Mouse (Mus musculus): ENCODE measurements around the gene Cd81. TPM values are rescaled to one million over a fixed set of nuclear protein-coding genes. Genes with fewer than 3 reads are reported as not detected.

The Cd81 gene
- polyA plus RNA-seq, 1 experiment = 380 TPM

DNA sequence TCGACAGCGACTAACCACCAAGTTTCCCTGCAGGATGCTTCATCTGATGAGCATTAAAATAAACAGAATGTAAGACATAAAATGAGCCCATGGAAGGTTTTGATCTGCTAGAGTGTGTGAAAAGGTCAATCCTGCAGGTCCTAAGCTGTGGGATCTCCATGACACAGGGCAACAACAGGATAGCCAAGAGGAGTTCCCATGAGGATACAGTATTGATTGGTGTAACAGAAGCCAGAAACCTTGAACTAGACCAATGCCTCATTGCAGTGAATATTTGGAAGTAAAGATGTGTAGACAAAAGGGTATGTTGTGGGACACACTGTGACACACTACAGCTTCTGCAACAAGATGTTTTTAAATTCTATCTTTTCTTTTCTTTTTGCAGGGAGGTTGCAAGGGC is 18.4 kb upstream of the Cd81 start:
- H3K79me3 ChIP-seq (ENCODE audit: low read depth) = no peaks in the 10 kb centered on the region
- no peak overlapping the region for H3ac ChIP-seq (ENCODE audit: control insufficient read depth, insufficient read length, low read depth)
- H3K27me3 ChIP-seq (ENCODE audit: control insufficient read depth, insufficient read depth, insufficient read length) = no peaks in the 10 kb centered on the region
- TF ChIP-seq USF1 (IDR thresholded peaks at IDR 0.05; ENCODE audit: low read depth) (no peak), MYOG (IDR thresholded peaks at IDR 0.05; ENCODE audit: control insufficient read depth, extremely low read depth, insufficient read length) (no peak), MAX (IDR thresholded peaks at IDR 0.05) (no peak), MYOD1 (IDR thresholded peaks at IDR 0.05; ENCODE audit: control insufficient read depth, insufficient read length, low read depth) (no peak), FOSL1 (IDR thresholded peaks at IDR 0.05; ENCODE audit: insufficient read depth, low read length, poor library complexity, severe bottlenecking) (no peak)
- no peaks in the 10 kb centered on the region for H3K79me2 ChIP-seq (ENCODE audit: control insufficient read depth, insufficient read depth)
- H3K36me3 ChIP-seq (ENCODE audit: control insufficient read depth, insufficient read depth) = no peaks in the 10 kb centered on the region
- H3K4me3 ChIP-seq (ENCODE audit: insufficient read depth, poor library complexity, severe bottlenecking) = no peak overlapping the region

DNA sequence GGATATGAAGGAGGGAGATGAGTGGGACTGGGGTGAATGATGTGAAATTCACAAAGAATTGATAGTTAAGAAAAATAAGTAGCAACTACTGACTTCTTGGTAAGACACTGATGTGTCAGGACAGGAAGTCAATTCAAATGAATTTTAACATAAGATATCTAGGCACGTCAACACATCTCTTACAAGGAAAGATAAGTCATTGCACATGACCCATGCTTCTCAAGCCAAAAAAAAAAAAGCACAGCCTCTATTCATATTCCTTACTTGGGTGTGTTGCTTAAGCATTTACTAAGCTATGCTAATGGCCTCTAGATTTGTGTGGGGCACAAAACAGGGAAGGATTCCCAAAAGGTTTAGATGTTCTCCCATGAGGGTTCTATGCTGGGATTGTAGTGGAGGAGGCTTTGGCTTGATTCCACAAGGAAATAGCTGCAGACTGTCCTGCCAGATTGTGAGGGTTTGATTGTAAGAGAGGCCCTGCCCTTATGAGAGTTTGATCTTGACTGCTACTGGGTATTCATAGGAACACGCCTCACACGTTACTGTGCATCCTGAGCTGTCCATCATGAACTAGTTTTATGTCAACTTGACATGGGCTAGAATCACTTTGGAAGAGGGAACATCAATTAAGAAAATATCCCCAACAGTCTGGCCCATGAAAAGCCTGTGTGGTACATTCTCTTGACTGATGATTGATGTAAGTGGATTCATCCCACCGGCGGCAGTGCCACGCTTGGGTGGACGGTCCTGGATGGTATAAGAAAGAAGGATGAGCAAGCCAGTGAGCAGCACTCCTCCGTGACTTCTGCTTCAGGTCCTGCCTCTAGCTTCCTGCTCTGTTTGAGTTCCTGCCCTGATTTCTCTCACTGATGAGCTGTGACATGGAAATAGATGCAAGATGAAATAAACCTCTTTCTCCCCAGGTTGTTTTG is 17.8 kb upstream of the Cd81 start:
- no peak overlapping the region for H3ac ChIP-seq (ENCODE audit: control insufficient read depth, insufficient read length, low read depth)
- H3K79me3 ChIP-seq (ENCODE audit: low read depth) = no peaks in the 10 kb centered on the region
- no peaks in the 10 kb centered on the region for H3K79me2 ChIP-seq (ENCODE audit: control insufficient read depth, insufficient read depth)
- H3K27me3 ChIP-seq (ENCODE audit: control insufficient read depth, insufficient read depth, insufficient read length) = no peaks in the 10 kb centered on the region
- no peaks in the 10 kb centered on the region for H3K36me3 ChIP-seq (ENCODE audit: control insufficient read depth, insufficient read depth)
- no peak overlapping the region for H3K4me3 ChIP-seq (ENCODE audit: insufficient read depth, poor library complexity, severe bottlenecking)
- TF ChIP-seq FOSL1 (IDR thresholded peaks at IDR 0.05; ENCODE audit: insufficient read depth, low read length, poor library complexity, severe bottlenecking) (no peak), CEBPB (IDR thresholded peaks at IDR 0.05; ENCODE audit: low read depth) (no peak), MYOG (IDR thresholded peaks at IDR 0.05; ENCODE audit: control insufficient read depth, extremely low read depth, insufficient read length) (no peak), CTCF (IDR thresholded peaks at IDR 0.05; ENCODE audit: control insufficient read depth, insufficient read depth, insufficient read length) (no peak), MYOD1 (IDR thresholded peaks at IDR 0.05; ENCODE audit: control insufficient read depth, insufficient read length, low read depth) (no peak), MAX (IDR thresholded peaks at IDR 0.05) (no peak), USF1 (IDR thresholded peaks at IDR 0.05; ENCODE audit: low read depth) (no peak)

DNA sequence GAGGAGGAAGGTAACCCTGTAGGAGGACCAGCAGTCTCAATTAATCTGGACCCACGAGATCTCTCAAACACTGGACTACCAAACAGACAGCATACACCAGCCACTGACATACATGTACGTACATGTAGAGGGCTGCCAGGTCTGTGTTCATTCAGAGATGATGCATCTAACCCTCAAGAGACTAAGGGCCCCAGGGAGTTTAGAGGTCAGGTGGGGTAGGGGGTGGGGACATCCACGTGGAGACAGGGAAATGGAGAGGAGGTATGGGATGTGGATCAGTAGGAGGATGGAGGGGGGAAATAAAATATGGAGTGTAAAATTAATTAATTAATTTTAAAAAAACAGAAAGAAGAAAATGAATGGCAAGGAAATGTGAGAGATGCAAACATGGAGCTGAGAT is 15.8 kb upstream of the Cd81 start:
- Histone ChIP-seq H3K79me2 (ENCODE audit: control insufficient read depth, insufficient read depth) (no peaks in the 10 kb centered on the region), H3K36me3 (ENCODE audit: control insufficient read depth, insufficient read depth) (no peaks in the 10 kb centered on the region), H3ac (ENCODE audit: control insufficient read depth, insufficient read length, low read depth) (no peak overlapping the region), H3K79me3 (ENCODE audit: low read depth) (no peaks in the 10 kb centered on the region), H3K4me3 (ENCODE audit: insufficient read depth, poor library complexity, severe bottlenecking) (no peak overlapping the region), H3K27me3 (ENCODE audit: control insufficient read depth, insufficient read depth, insufficient read length) (no peaks in the 10 kb centered on the region)
- TF ChIP-seq FOSL1 (IDR thresholded peaks at IDR 0.05; ENCODE audit: insufficient read depth, low read length, poor library complexity, severe bottlenecking) (no peak), MYOG (IDR thresholded peaks at IDR 0.05; ENCODE audit: control insufficient read depth, extremely low read depth, insufficient read length) (no peak), MYOD1 (IDR thresholded peaks at IDR 0.05; ENCODE audit: control insufficient read depth, insufficient read length, low read depth) (no peak), MAX (IDR thresholded peaks at IDR 0.05) (no peak), CTCF (IDR thresholded peaks at IDR 0.05; ENCODE audit: control insufficient read depth, insufficient read depth, insufficient read length) (no peak), CEBPB (IDR thresholded peaks at IDR 0.05; ENCODE audit: low read depth) (no peak), USF1 (IDR thresholded peaks at IDR 0.05; ENCODE audit: low read depth) (no peak)

DNA sequence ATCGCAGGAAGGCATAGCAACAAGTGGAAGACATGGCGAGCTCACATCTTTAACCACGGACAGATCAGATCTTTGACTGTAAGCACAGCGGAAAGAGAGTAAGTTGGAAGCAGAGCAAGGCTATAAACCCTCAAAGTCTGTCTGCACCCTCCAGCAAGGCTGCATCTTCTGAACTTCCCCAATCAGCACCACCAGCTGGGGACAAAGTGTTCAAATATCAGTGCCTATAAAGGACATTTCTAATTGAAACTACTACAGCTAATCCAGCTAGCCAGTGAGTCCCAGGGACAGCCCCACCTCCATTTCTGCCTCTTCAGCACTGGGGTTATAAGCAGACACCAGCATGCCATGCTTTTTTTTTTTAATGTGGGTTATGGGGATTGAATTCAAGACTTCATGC is 15.2 kb upstream of the Cd81 start:
- no peaks in the 10 kb centered on the region for H3K27me3 ChIP-seq (ENCODE audit: control insufficient read depth, insufficient read depth, insufficient read length)
- no peak overlapping the region for H3ac ChIP-seq (ENCODE audit: control insufficient read depth, insufficient read length, low read depth)
- no peak for TF ChIP-seq CTCF (IDR thresholded peaks at IDR 0.05; ENCODE audit: control insufficient read depth, insufficient read depth, insufficient read length)
- no peak for TF ChIP-seq MYOD1 (IDR thresholded peaks at IDR 0.05; ENCODE audit: control insufficient read depth, insufficient read length, low read depth)
- TF ChIP-seq FOSL1 (IDR thresholded peaks at IDR 0.05; ENCODE audit: insufficient read depth, low read length, poor library complexity, severe bottlenecking) = no peak
- no peak for TF ChIP-seq MYOG (IDR thresholded peaks at IDR 0.05; ENCODE audit: control insufficient read depth, extremely low read depth, insufficient read length)
- no peak for TF ChIP-seq USF1 (IDR thresholded peaks at IDR 0.05; ENCODE audit: low read depth)
- TF ChIP-seq MAX (IDR thresholded peaks at IDR 0.05) = no peak
- TF ChIP-seq CEBPB (IDR thresholded peaks at IDR 0.05; ENCODE audit: low read depth) = no peak
- H3K79me3 ChIP-seq (ENCODE audit: low read depth) = no peaks in the 10 kb centered on the region
- no peak overlapping the region for H3K4me3 ChIP-seq (ENCODE audit: insufficient read depth, poor library complexity, severe bottlenecking)
- no peaks in the 10 kb centered on the region for H3K36me3 ChIP-seq (ENCODE audit: control insufficient read depth, insufficient read depth)
- H3K79me2 ChIP-seq (ENCODE audit: control insufficient read depth, insufficient read depth) = no peaks in the 10 kb centered on the region

DNA sequence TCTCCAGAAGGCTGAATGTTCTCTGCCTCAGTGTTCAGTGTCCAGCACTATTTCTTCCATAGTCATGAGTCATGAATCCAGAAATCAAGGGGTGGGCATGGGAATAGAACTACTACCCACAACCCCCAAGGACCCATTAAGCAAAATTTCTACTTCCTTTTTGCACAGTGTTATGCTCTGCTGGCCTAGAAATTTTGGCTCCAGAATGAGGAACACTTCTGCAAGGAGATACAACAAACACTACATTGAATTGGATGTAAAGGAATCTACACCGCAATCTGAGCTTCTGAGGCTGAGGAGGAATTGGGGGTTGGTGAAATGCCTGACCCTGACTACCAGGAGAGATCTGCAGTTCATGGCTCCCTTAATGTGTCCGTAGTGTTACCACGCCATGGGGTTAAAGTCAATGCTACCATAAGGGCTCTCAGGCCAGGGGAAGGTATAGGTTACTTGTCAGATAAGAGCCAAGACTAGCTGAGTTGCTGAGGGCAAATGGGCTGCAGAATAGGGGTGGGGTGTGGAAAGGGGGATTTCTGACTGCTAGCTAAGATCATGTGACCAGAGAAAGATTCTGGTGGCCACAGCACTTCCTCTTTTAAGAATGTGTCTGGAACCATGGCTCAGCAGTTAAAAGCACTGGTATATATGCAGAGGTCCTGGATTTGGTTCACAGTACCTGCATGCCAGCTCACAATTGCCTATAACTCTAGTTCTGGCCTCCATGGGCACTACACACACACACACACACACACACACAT is 14.2 kb upstream of the Cd81 start:
- Histone ChIP-seq H3K79me2 (ENCODE audit: control insufficient read depth, insufficient read depth) (no peaks in the 10 kb centered on the region), H3K27me3 (ENCODE audit: control insufficient read depth, insufficient read depth, insufficient read length) (no peaks in the 10 kb centered on the region)
- TF ChIP-seq MYOG (IDR thresholded peaks at IDR 0.05; ENCODE audit: control insufficient read depth, extremely low read depth, insufficient read length) (no peak), FOSL1 (IDR thresholded peaks at IDR 0.05; ENCODE audit: insufficient read depth, low read length, poor library complexity, severe bottlenecking) (no peak), MAX (IDR thresholded peaks at IDR 0.05) (no peak), USF1 (IDR thresholded peaks at IDR 0.05; ENCODE audit: low read depth) (no peak), MYOD1 (IDR thresholded peaks at IDR 0.05; ENCODE audit: control insufficient read depth, insufficient read length, low read depth) (no peak)

More for the DNA sequence above, 14.2 kb upstream of the Cd81 start:
- Histone ChIP-seq H3K79me3 (ENCODE audit: low read depth) (no peaks in the 10 kb centered on the region), H3K36me3 (ENCODE audit: control insufficient read depth, insufficient read depth) (no peaks in the 10 kb centered on the region), H3ac (ENCODE audit: control insufficient read depth, insufficient read length, low read depth) (no peak overlapping the region), H3K4me3 (ENCODE audit: insufficient read depth, poor library complexity, severe bottlenecking) (no peak overlapping the region)

Measured in C2C12 (cell line).